Mouse (Mus musculus) megakaryocyte, adult 5-6 weeks (primary cell): ENCODE data around the gene Bmpr1b. TPM values are rescaled to one million over a fixed set of nuclear protein-coding genes. Genes with fewer than 3 reads are reported as not detected.

Source experiments
- ATAC-seq: 2 replicates; pipeline ENCODE4 v1.8.0; 2016; ENCODE audit warnings: mild to moderate bottlenecking, inconsistent platforms; ENCODE audit not compliant: poor library complexity, severe bottlenecking
- total RNA-seq, 2 experiments: library from RNA; stranded (forward) in 1 of 2; stranded (reverse) in 1 of 2; fragments of 153-499, 151-499 nt in 1 of 2; fragments of 221-1000, 200-1000 nt in 1 of 2; gene quantifications; 2 replicates each; pipeline versions ENCODE4 v1.2.3 to v1.2.4; 2015 to 2017

The Bmpr1b gene
- total RNA-seq, 2 experiments from 2014 or later, result not detected

DNA sequence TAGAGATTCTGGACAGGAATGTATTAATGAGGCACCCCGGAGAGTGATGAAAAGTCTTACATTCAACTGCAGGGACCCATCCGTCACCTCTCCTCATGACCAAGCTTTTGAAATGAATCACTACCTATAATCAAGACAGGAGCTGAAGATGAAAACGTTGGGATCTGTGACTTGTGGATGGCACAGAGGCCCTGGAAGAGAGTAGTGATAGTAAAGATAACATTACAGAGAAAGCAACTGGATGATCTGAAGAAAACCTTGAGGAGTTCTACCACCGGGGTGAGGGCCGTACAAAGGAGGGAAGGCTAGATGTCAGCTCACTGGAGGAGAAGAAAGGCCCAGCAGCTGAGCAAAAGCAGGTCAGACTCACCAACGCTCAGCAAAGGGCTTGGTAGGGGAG lies 120.7 kb downstream of the Bmpr1b start:
- no peak for ATAC-seq

DNA sequence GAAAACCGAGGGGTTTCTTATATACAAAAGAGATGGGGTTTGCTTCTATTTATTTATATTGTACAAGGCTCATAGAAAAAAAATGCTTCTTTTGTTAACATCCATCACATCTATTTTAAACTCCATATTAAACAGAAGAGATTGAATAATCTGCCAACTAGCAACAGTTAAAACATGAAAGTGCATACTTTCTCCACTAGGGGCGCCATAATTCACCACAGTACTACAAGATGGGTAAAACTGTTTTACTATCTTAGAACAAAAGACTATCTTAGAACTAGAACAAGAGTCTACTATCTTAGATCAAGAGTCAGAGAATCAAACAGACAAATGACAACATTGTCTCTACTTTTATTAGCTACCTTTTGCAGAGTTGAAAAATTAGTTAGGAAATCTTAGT lies 125.8 kb downstream of the Bmpr1b start:
- ATAC-seq, result no peak

DNA sequence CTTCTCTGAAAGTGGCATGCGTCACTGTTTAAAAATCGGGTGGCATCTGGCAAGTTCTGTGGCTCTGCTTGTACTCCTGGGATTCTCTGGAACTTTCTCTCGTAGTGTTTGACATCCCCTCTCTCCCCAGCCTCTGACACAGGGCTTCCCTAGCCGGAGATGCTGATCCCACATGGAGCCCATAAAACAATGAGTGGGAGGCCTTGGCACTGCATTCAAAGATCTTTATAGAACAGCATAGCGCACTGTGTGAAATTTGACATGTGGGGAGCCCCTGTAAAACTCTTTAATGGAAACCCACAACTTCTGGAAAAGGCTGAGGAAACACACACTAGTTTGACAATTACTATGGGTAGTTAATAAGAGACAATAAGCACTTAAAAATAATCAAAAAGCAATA lies 126.2 kb downstream of the Bmpr1b start:
- ATAC-seq, result no peak

DNA sequence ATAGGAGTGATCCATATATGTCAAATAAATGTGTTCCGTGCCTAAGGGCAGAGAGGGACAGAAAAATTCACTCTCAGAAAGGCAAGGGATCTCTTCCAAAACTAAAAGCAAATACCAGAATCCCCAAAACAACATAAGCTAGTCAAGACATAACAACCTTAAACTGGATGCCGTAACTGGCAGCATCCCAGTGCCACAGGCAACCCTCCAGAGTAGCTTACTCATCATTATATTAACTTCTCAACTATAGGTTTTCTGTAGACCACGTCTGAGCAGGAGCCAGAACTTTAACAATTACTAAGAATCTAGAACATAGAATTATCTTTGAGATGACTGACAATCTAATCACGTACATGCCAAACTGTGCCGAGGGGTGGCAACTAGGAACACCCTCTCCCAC lies 128.9 kb downstream of the Bmpr1b start:
- no peak for ATAC-seq

DNA sequence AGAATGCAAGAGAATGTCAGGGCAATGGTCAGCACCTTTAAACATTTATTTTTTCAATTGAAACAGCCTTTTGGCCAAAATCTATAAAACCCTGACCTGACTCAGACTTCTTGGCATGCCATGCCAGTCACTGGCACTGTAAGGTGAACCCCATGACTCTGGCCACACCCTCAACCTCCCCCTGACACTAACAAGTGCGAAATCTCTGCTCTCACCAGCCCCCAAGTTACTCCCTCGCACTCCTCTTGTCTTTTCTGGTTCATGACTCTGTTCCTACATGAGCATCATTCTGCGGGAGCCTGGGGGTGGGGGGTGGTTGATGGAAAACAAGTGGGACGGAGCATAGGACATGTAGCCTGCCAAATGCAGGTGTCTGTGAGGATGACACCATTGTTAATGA lies 135.1 kb downstream of the Bmpr1b start:
- no peak for ATAC-seq

DNA sequence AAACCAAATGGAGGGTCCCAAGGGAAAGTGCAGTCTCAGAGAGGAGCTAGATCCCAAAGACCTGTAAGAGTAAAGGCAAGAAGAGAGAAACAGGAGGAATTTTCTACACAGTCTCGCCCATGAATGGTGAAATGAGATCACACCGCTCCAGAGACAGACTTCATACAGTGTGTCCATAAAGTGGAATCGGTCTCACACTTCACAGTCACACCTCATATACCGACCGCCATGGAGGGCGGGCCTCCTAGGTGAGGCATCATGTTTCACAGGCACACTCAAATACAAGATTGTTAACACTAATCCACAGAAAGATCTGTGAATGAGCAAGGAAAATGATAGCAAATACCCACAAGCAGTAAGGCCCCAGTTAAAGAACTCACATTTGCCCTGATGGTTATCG lies 149.5 kb downstream of the Bmpr1b start:
- ATAC-seq, result no peak

DNA sequence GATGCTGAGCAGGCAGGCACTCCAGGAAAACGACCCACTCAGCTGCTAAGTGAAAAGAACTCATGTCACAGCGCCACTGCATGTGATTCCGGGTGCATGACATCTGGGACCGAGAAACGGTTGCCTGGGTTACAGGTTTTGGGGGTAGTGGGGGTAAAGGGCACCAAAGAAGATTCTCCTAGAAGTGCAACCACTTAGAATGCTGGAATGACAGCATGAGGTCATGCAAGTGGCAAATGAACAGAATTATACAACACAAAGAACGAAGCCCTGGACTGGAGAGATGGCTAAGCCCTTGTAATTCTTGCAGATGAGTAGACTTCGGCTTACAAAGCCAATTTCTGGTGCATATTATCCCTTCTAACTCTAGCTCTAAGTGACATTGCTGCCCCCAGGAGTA lies 184.7 kb downstream of the Bmpr1b start:
- ATAC-seq, result no peak

DNA sequence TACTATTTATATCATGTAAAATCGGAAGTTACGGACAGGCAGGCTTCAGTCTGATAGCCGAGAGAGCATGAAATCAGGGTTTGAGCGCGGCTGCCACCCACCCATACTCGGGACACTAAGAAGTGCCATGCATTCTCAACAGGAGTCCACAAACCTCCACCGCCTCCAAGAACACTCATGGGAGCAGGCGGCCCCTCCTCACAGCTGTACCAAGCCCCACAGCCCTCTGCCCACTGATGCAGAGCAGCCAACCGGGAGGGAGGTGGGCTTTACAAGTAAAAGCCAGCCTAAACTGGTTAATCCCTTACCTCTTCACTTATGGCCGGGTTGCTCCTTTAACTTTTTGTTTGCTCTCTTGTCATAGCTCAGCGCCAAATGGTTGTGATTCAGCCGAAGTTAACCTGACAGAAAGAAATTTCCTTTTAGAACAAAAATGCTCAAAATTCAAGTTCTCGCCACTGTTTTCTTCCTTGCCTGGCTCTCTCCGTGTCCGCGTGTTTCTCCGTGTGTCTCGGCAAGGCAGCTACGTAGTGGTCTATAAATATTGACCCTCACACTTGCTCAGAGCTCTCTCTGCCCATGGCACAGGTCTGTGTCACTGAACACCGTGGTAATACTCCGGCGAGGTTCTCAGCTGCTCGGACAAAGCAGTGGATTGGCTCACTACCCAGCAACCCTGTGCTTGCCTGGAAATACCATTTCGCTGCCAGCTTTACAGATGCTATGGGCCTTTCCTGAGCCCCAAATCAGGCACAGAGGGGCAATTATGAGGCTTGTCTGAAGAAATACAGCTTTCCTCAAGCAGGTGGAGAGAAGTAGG lies 187.4 kb downstream of the Bmpr1b start:
- no peak for ATAC-seq

DNA sequence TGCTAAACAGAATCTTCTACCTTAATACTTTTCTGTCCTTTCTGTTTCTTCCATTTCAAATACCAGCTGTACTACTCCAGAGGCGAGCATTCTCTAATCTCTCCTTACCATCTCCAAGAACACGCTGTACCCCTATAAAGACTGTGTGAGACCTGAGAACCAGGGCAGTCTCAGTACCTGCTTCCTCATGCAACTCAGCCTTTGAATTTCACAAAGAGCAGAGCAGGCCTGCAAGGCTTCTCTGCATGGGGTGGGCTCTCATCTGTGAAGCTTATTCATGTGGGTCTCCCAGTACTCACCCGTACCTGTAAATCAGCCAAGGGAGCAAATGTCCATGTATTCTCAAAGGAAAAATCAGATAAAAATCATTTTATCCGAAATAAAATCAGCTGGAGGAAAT lies 203.0 kb downstream of the Bmpr1b start:
- ATAC-seq, result no peak

DNA sequence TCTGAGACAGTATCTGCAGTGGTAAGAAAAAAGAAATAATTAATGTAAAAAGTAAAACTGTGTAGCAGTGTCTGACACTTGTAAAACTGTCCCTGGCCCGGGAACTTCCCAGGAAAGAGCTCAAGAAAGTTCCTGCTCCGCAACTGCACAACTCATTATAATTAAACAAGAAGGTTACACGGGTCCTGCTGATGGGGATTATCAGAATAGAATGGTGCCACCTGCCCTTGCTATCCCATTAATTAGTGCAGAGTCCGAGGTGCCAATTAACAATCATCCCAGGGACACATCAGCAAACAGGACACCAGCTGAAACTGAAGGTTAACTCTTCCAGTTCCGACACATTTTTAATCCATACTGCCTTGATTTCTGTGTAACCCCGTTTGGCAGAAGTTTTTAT lies 216.3 kb downstream of the Bmpr1b start:
- no peak for ATAC-seq

DNA sequence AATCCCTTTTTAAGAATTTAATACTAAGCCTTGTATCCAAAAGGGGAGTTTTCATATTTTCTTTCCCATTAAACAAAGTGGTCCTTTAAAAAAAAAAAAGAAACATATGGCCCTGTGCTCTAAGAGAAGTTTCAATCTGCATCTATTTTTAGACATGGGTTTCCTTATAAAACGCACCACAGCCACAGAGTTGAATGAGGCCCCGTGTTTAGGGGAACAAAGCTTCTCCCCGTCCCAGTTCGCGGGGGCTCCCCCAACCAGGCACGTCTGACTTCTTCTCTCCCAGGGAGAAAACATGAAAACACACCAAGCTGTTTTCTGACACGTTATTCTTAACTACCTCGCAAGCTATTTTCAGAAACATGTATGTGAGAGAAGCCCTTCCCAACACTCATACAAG lies 218.6 kb downstream of the Bmpr1b start:
- no peak for ATAC-seq

DNA sequence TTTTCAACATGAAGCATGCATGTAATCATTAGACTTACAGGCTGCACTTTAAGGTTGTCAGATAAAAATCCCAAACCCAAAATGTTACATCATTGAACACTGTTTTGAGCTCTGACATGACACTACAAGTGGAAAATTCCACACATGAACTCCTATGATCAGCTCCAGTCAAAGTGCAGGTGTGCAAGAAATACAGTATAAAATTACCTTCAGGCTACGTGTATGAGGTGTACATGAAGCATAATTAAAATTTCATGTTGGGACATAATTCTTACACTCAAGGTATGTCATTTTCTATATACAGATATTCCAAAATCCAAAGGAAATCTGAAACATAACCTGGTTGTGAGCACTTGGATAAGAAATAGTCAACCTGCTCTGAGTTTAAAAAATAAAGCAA lies 220.7 kb downstream of the Bmpr1b start:
- no peak for ATAC-seq

DNA sequence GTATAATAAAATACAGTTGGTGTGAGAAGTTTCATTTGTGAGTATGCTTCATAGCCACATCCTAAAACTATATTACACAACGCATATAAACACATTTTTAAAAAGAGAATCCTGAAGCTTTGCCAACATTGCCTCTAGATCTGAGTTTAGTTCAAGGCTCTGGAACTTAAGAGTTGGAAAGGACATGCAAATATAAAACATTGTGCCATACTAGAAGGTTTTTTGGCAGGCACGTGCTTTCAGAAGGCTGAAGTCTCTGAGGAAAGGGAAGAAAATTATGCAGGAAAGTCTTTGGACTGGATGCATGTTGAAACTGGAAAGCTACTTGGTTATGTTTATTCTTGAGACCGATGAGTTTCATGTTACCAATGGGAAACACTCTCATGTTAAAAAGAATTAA lies 221.1 kb downstream of the Bmpr1b start:
- no peak for ATAC-seq

DNA sequence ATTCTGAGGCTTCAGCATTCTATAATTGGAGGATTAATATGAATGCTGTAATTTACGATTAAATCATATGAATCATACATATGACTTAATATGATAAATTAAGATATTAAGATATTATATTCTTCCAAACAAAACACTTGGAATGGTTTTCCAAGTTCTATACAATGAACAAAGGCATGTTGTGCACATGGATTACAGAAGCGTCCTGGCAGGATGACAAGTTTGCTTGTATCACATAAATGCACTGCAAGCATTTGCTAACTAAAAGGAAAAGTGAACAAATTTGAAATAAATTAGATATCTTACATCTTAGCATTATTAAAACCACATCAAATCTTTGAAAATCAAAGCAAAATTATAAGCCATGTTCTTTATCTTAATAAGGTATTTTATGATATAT lies 222.4 kb downstream of the Bmpr1b start:
- ATAC-seq, result no peak

DNA sequence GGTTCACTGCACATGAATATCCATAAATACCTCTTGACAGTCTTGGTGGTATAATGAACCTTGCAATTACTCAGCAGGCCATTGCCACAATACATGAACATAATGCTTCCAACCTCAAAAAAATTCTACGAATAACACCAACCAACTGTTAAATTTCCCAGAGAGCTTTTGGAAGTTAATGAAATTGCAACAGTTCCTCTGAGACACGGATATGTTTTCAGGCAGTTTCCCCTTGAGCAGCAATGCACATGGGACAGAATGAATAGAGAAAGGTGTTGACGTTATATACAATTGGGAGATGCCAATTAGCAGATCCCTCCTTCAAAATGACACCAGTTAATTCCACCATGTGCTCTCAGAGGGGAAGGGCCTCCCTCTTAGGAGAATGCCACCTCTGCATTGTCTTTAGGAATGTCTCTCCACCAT lies 225.9 kb downstream of the Bmpr1b start:
- no peak for ATAC-seq

DNA sequence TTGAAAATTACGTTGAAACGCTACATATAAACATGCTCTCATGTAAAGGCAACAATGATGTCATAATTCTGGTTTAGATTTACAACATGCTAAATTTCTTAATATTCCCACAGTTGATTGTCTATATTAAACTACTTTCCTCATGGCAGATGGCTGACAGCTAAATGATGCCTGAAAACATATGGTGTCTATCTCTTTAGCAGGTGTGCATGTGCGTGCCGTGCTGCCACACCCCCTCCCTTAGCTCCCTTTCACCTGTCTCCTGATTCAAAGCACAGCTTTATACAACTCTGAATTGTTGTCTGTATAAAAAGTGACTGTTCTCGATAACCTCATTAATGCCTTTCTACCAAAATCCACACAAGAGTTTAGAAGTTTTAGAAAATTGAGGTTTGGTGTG lies 229.0 kb downstream of the Bmpr1b start:
- no peak for ATAC-seq

DNA sequence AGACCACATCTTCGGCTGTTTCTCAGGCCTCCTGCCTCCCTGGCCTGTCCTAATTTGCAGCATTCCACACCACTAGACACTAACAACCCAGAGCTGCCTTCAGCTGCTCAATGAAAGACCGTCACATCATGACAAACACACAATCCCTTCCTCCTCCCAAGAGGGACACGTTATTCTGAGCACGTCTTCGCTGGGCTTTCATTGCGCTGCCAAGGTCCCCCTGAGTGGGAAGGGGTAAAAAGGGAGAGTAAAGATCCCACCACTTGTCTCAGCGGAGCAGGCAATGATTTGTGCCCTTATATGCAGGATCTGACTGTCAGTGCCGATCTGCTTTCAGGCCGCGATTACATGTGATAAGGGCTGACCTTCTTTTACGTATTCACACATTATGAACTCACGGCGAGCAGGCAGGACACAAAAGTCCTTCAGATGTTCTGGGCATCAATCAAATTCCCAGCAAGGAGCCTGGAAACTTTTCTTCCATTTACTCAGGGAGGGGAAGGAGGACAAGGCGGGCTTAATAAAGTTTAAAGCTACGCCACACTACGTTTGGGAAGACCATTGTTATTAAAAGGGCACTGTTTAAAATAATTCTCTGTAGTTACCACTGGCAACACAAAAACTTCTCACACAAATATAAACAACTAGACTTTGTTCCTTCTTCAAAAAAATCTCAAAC lies 232.5 kb downstream of the Bmpr1b start:
- ATAC-seq, result no peak

DNA sequence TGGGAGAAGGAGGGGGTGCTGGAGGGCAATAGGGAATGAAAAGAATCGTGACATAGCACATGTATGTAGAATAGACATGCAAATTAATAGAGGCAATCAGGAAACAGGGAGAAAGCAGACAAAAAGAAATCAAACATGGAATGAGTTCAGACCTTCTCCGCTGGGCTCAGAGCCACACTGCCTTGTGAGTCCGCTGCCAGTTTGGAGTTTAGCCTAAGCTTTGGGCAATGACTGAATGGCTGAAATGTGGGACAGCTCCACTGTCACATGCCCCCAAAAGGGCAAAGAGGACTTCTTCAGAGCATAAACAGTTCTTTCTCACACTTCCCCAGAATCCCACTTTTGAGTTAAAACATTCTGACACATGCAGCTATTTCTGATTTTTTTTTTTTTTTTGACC lies 236.3 kb downstream of the Bmpr1b start:
- no peak for ATAC-seq

DNA sequence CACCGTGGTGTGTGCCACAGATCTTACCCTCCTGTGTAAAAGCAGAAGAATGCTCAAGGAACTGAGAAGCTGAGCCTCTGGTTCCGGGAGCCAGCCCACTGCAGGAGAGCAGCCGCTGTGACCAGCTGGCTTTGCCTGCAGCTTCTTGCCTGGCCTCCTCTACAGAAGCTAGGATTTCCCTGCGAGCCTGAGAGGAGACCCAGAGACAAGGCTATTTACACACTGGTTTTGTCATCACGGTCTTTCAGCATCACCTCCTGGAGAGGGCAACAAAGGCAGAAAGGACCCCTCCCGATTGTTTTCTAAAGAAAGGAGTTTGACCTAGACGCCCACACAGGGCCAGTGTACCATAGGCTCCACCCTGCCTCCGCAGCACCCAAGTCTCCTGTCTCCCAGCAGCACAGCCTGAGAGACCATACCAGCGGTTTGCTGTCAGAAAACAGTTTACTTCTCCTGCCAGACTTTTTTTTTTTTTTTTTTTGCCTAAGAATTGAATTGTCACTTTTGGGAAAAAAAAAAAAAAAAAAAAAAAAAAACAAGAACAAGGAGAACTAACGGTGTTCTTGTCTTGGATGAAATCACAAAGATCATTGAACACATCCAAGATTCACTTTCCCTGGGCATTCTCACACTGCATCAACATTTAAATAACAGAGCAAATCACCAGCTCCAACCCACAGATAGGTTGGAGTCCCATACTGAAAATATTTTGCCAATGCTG lies 237.7 kb downstream of the Bmpr1b start:
- 0 out of 2 replicates have a peak, but pooled peaks have one; percentile 20 for ATAC-seq

DNA sequence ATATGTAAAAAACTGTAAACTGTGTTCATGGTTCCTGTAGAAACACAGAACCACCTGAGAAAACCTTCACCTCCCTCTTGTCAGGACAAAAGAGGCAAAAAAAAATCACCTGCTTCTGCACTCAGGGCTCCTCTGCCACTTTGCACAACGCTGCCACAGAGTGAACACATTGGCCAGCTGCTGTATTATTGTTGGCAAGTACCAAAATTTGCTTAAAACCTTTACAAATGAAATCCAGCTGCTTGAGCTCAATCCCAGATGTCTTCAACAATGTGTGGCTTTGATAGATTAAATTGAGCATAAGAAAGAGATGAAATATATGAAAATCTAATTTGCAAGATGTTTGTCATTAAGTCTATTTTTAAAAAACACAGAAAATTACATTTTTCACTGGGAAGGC lies 245.8 kb downstream of the Bmpr1b start:
- ATAC-seq, result no peak

DNA sequence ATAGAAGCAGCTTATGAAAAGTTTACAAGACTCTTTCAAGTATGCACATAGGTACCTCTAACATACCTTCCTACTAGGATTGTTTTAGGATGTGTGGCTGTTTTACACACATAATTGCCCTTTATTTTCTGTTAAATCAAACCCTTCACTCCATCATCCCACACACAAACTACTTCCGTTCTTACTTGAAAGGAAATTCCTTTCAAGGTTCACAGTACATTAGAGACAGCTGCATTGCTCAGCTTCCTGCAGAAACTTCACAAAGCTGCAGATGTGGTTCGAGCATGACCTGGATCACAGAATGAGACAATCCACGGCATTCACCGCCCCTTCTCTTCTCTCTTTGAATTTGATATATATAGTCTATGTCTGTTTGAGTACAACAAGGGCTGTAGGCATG lies 248.1 kb downstream of the Bmpr1b start:
- no peak for ATAC-seq

DNA sequence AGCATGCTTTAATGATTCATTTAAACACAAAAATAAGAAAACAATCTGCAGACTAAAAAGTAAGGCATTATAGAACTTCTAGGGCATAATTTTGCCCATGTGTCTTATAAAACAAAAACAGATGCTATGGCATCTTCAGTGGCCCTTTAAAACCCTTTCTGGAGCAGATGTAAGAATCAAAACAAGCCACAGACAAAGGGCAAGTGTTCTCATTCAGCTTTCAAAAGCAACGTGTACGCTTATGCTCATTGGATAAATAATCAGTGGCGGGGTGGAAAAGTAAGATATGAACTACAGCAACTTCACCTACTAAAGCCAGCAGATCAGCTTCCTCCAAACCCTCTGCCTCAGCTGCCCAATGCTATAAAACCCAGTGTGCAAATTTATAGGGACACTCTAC lies 249.6 kb downstream of the Bmpr1b start:
- ATAC-seq, result no peak
